Mouse (Mus musculus): ENCODE measurements around the gene Naa80. TPM values are rescaled to one million over a fixed set of nuclear protein-coding genes. Genes with fewer than 3 reads are reported as not detected.

Naa80 gene
- total RNA-seq, 1 experiment: 7.3 TPM

- DNase-seq (ENCODE audit: low read depth, low spot score): no peak
- Histone ChIP-seq H3K9me3 (ENCODE audit: control insufficient read depth, insufficient read depth, low read depth, low read length) (no peaks in the 10 kb centered on the region), H3K27ac (ENCODE audit: insufficient read depth, low read depth, low read length, poor library complexity, severe bottlenecking) (no peak overlapping the region), H3K9ac (ENCODE audit: insufficient read depth, low read depth, low read length, poor library complexity, severe bottlenecking) (no peak overlapping the region), H3K36me3 (ENCODE audit: control insufficient read depth, insufficient read depth, low read length, poor library complexity, severe bottlenecking) (peaks cover 52% of the 10 kb centered on the region), H3K4me3 (ENCODE audit: insufficient read depth in 1 of 2, low read depth in 1 of 2, low read length in 2 of 2, poor library complexity in 1 of 2, severe bottlenecking in 1 of 2) (no peak overlapping the region), H3K4me1 (ENCODE audit: control insufficient read depth in 2 of 2, insufficient read depth in 2 of 2, low read length in 2 of 2, poor library complexity in 1 of 2) (peaks cover 0 to 11% of the 10 kb centered on the region in 2 experiments; a peak in 2 of 4 replicates)
- TF ChIP-seq ZC3H11A (IDR thresholded peaks at IDR 0.05; ENCODE audit: borderline replicate concordance, low read depth, low read length) (no peak), ZNF384 (IDR thresholded peaks at IDR 0.05; ENCODE audit: low read depth, low read length) (no peak), MAFK (IDR thresholded peaks at IDR 0.05; ENCODE audit: insufficient read depth, low read depth, low read length) (no peak), CHD2 (IDR thresholded peaks at IDR 0.05; ENCODE audit: low read depth, low read length) (no peak), HCFC1 (IDR thresholded peaks at IDR 0.05; ENCODE audit: borderline replicate concordance, insufficient read depth, low read length) (no peak)
- in situ Hi-C loops (cut with MboI; ENCODE audit: low sequenced_read_pairs in 2 of 2, unreplicated experiment in 2 of 2): no loop called here
Measured at GRCm38 (mm10) chr9:107617461-107617860, 38.8 kb downstream of the Naa80 start.

GRCm38 (mm10) chr9:107618098-107618497, 39.4 kb downstream of the Naa80 start:
- TF ChIP-seq HCFC1 (IDR thresholded peaks at IDR 0.05; ENCODE audit: borderline replicate concordance, insufficient read depth, low read length) (no peak), ZNF384 (IDR thresholded peaks at IDR 0.05; ENCODE audit: low read depth, low read length) (no peak), CHD2 (IDR thresholded peaks at IDR 0.05; ENCODE audit: low read depth, low read length) (no peak), MAFK (IDR thresholded peaks at IDR 0.05; ENCODE audit: insufficient read depth, low read depth, low read length) (no peak), ZC3H11A (IDR thresholded peaks at IDR 0.05; ENCODE audit: borderline replicate concordance, low read depth, low read length) (no peak)
- Histone ChIP-seq H3K9ac (ENCODE audit: insufficient read depth, low read depth, low read length, poor library complexity, severe bottlenecking) (no peak overlapping the region), H3K36me3 (ENCODE audit: control insufficient read depth, insufficient read depth, low read length, poor library complexity, severe bottlenecking) (peaks cover 52% of the 10 kb centered on the region), H3K27ac (ENCODE audit: insufficient read depth, low read depth, low read length, poor library complexity, severe bottlenecking) (no peak overlapping the region), H3K4me3 (ENCODE audit: insufficient read depth in 1 of 2, low read depth in 1 of 2, low read length in 2 of 2, poor library complexity in 1 of 2, severe bottlenecking in 1 of 2) (no peak overlapping the region), H3K4me1 (ENCODE audit: control insufficient read depth in 2 of 2, insufficient read depth in 2 of 2, low read length in 2 of 2, poor library complexity in 1 of 2) (peaks cover 0 to 11% of the 10 kb centered on the region in 2 experiments; a peak in 2 of 4 replicates), H3K9me3 (ENCODE audit: control insufficient read depth, insufficient read depth, low read depth, low read length) (no peaks in the 10 kb centered on the region)
- in situ Hi-C loops (cut with MboI; ENCODE audit: low sequenced_read_pairs in 2 of 2, unreplicated experiment in 2 of 2): no loop called here
- no peak for DNase-seq (ENCODE audit: low read depth, low spot score)

- H3K9ac ChIP-seq (ENCODE audit: insufficient read depth, low read depth, low read length, poor library complexity, severe bottlenecking): no peak overlapping the region
- H3K4me3 ChIP-seq (ENCODE audit: insufficient read depth in 1 of 2, low read depth in 1 of 2, low read length in 2 of 2, poor library complexity in 1 of 2, severe bottlenecking in 1 of 2): no peak overlapping the region
- no peaks in the 10 kb centered on the region for H3K9me3 ChIP-seq (ENCODE audit: control insufficient read depth, insufficient read depth, low read depth, low read length)
- H3K4me1 ChIP-seq (ENCODE audit: control insufficient read depth in 2 of 2, insufficient read depth in 2 of 2, low read length in 2 of 2, poor library complexity in 1 of 2): peaks cover under 1 to 11% of the 10 kb centered on the region in 2 experiments; a peak in 3 of 4 replicates
- TF ChIP-seq HCFC1 (IDR thresholded peaks at IDR 0.05; ENCODE audit: borderline replicate concordance, insufficient read depth, low read length): no peak
- no peak for TF ChIP-seq MAFK (IDR thresholded peaks at IDR 0.05; ENCODE audit: insufficient read depth, low read depth, low read length)
- no peak for TF ChIP-seq ZNF384 (IDR thresholded peaks at IDR 0.05; ENCODE audit: low read depth, low read length)
- TF ChIP-seq CHD2 (IDR thresholded peaks at IDR 0.05; ENCODE audit: low read depth, low read length): no peak
- no peak for TF ChIP-seq ZC3H11A (IDR thresholded peaks at IDR 0.05; ENCODE audit: borderline replicate concordance, low read depth, low read length)
- H3K27ac ChIP-seq (ENCODE audit: insufficient read depth, low read depth, low read length, poor library complexity, severe bottlenecking): 0 out of 2 replicates have a peak overlapping the region, but pooled peaks have one; percentile 49
- H3K36me3 ChIP-seq (ENCODE audit: control insufficient read depth, insufficient read depth, low read length, poor library complexity, severe bottlenecking): peaks cover 52% of the 10 kb centered on the region
- in situ Hi-C loops (cut with MboI; ENCODE audit: low sequenced_read_pairs in 2 of 2, unreplicated experiment in 2 of 2): no loop called here
- no peak for DNase-seq (ENCODE audit: low read depth, low spot score)
Measured at GRCm38 (mm10) chr9:107618778-107619545, 40.3 kb downstream of the Naa80 start.

- peaks cover 52% of the 10 kb centered on the region for H3K36me3 ChIP-seq (ENCODE audit: control insufficient read depth, insufficient read depth, low read length, poor library complexity, severe bottlenecking)
- in situ Hi-C loops (cut with MboI; ENCODE audit: low sequenced_read_pairs in 2 of 2, unreplicated experiment in 2 of 2): no loop called here
- DNase-seq (ENCODE audit: low read depth, low spot score): no peak
- no peaks in the 10 kb centered on the region for H3K9me3 ChIP-seq (ENCODE audit: control insufficient read depth, insufficient read depth, low read depth, low read length)
- TF ChIP-seq HCFC1 (IDR thresholded peaks at IDR 0.05; ENCODE audit: borderline replicate concordance, insufficient read depth, low read length) (no peak), ZC3H11A (IDR thresholded peaks at IDR 0.05; ENCODE audit: borderline replicate concordance, low read depth, low read length) (no peak), ZNF384 (IDR thresholded peaks at IDR 0.05; ENCODE audit: low read depth, low read length) (no peak), CHD2 (IDR thresholded peaks at IDR 0.05; ENCODE audit: low read depth, low read length) (no peak), MAFK (IDR thresholded peaks at IDR 0.05; ENCODE audit: insufficient read depth, low read depth, low read length) (no peak)
- no peak overlapping the region for H3K9ac ChIP-seq (ENCODE audit: insufficient read depth, low read depth, low read length, poor library complexity, severe bottlenecking)
- no peak overlapping the region for H3K27ac ChIP-seq (ENCODE audit: insufficient read depth, low read depth, low read length, poor library complexity, severe bottlenecking)
- no peak overlapping the region for H3K4me3 ChIP-seq (ENCODE audit: insufficient read depth in 1 of 2, low read depth in 1 of 2, low read length in 2 of 2, poor library complexity in 1 of 2, severe bottlenecking in 1 of 2)
- peaks cover 3 to 15% of the 10 kb centered on the region in 2 experiments; a peak in 2 of 4 replicates for H3K4me1 ChIP-seq (ENCODE audit: control insufficient read depth in 2 of 2, insufficient read depth in 2 of 2, low read length in 2 of 2, poor library complexity in 1 of 2)
Measured at GRCm38 (mm10) chr9:107619546-107619879, 40.8 kb downstream of the Naa80 start.

All from ES-E14 (cell line).